Mouse (Mus musculus) bone marrow macrophage, adult 2 months (primary cell): ENCODE measurements around the gene 1700029P11Rik.

Experiments
- CTCF ChIP-seq: IDR thresholded peaks from 2 replicates; pipeline ENCODE4 v1.5.1; 2012; ENCODE audit warnings: low read depth, mild to moderate bottlenecking, low read length, moderate library complexity
- POLR2A ChIP-seq: IDR thresholded peaks from 2 replicates; pipeline ENCODE4 v1.6.1; 2012; ENCODE audit warnings: mild to moderate bottlenecking, low read depth, low read length, borderline replicate concordance

DNA sequence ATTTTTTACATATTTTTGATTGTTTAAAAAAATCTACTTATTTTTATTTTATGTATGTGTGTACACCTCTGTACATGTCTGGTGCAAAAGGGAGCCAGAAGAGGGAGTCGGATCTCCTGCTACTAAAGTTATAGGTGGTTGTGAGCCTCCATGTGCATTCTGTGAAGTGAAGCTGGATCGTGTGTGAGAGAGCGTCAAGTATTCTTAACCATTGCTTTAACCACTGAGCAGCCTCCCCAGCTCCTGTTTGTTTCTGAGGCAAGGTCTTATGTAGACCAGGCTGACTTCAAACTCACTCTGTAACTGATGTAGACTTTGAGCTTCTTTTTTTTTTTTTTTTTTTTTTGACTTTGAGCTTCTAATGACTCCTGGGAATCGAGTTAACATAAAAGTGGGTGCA lies 37.1 kb downstream of the 1700029P11Rik start:
- TF ChIP-seq CTCF, result no peak
- no peak for TF ChIP-seq POLR2A
